Mouse (Mus musculus): Measurements from ENCODE around the gene Tfdp2. TPM values are rescaled to one million over a fixed set of nuclear protein-coding genes. Genes with fewer than 3 reads are reported as not detected.

The Tfdp2 gene
- polyA plus RNA-seq, 1 experiment from 2014 or later = 64.9 TPM

DNA sequence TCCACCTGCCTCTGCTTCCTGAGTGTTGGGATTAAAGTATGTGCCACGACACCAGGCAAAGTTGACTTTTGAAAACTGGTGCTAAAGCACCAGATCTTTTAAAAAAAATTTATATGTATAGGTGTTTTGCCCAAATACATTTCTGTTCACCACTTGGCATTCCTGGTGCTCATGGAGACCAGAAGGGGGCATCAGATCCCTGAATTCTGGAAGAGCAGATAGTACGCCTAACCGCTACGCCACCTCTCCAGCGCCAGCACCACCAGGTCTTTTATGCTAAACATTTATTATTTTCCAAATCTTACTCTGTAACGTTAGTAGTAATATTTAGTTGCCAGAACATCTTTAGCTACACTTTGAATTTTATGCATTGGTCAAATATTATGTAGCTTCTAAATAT lies 65.9 kb downstream of the Tfdp2 start:
- no peaks in the 10 kb centered on the region for H3K27me3 ChIP-seq (ENCODE audit: control insufficient read depth, insufficient read depth, low read length)
- no peak overlapping the region for H3K9ac ChIP-seq (ENCODE audit: low read length)
- DNase-seq (ENCODE audit: low spot score) (no peak), ATAC-seq (ENCODE audit: insufficient read depth, low FRiP score, low TSS enrichment) (no peak)
- 93% methylated on average over 6 of the region's 6 CpGs for WGBS
- no peaks in the 10 kb centered on the region for H3K36me3 ChIP-seq (ENCODE audit: control insufficient read depth, insufficient read depth, low read length)
- H3K9me3 ChIP-seq (ENCODE audit: control insufficient read depth, low read length) = no peaks in the 10 kb centered on the region
- no peak overlapping the region for H3K27ac ChIP-seq (ENCODE audit: low read depth, low read length)
- no peak overlapping the region for H3K4me3 ChIP-seq (ENCODE audit: low read depth, low read length)
- H3K4me2 ChIP-seq (ENCODE audit: low read depth) = no peak overlapping the region
- no peaks in the 10 kb centered on the region; the same call in 1 of the 2 replicates for H3K4me1 ChIP-seq (ENCODE audit: control insufficient read depth, insufficient read depth, low read length)

- Histone ChIP-seq H3K27ac (ENCODE audit: low read depth, low read length) (no peak overlapping the region), H3K4me2 (ENCODE audit: low read depth) (no peak overlapping the region), H3K4me3 (ENCODE audit: low read depth, low read length) (no peak overlapping the region), H3K9me3 (ENCODE audit: control insufficient read depth, low read length) (no peaks in the 10 kb centered on the region), H3K27me3 (ENCODE audit: control insufficient read depth, insufficient read depth, low read length) (no peaks in the 10 kb centered on the region), H3K36me3 (ENCODE audit: control insufficient read depth, insufficient read depth, low read length) (no peaks in the 10 kb centered on the region), H3K9ac (ENCODE audit: low read length) (no peak overlapping the region), H3K4me1 (ENCODE audit: control insufficient read depth, insufficient read depth, low read length) (no peaks in the 10 kb centered on the region)
- WGBS = 91% methylated on average over 6 of the region's 6 CpGs
- no peak for ATAC-seq (ENCODE audit: insufficient read depth, low FRiP score, low TSS enrichment)
- DNase-seq (ENCODE audit: low spot score) = no peak
Measured at GRCm38 (mm10) chr9:96266793-96267558, 70.9 kb downstream of the Tfdp2 start.

- 76% methylated on average over 1 of the region's 1 CpGs for WGBS
- H3K9ac ChIP-seq (ENCODE audit: low read length) = no peak overlapping the region
- ATAC-seq (ENCODE audit: insufficient read depth, low FRiP score, low TSS enrichment) (no peak), DNase-seq (ENCODE audit: low spot score) (no peak)
- H3K4me3 ChIP-seq (ENCODE audit: low read depth, low read length) = no peak overlapping the region
- H3K4me2 ChIP-seq (ENCODE audit: low read depth) = no peak overlapping the region
- no peaks in the 10 kb centered on the region for H3K36me3 ChIP-seq (ENCODE audit: control insufficient read depth, insufficient read depth, low read length)
- H3K27ac ChIP-seq (ENCODE audit: low read depth, low read length) = no peak overlapping the region
- H3K4me1 ChIP-seq (ENCODE audit: control insufficient read depth, insufficient read depth, low read length) = no peaks in the 10 kb centered on the region
- no peaks in the 10 kb centered on the region for H3K27me3 ChIP-seq (ENCODE audit: control insufficient read depth, insufficient read depth, low read length)
- no peaks in the 10 kb centered on the region for H3K9me3 ChIP-seq (ENCODE audit: control insufficient read depth, low read length)
Measured at GRCm38 (mm10) chr9:96267559-96267948, 71.5 kb downstream of the Tfdp2 start.

GRCm38 (mm10) chr9:96269726-96270125 lies 73.7 kb downstream of the Tfdp2 start:
- H3K27ac ChIP-seq (ENCODE audit: low read depth, low read length) = no peak overlapping the region
- H3K27me3 ChIP-seq (ENCODE audit: control insufficient read depth, insufficient read depth, low read length) = no peaks in the 10 kb centered on the region
- no peak for ATAC-seq (ENCODE audit: insufficient read depth, low FRiP score, low TSS enrichment)
- H3K4me1 ChIP-seq (ENCODE audit: control insufficient read depth, insufficient read depth, low read length) = no peaks in the 10 kb centered on the region
- H3K9ac ChIP-seq (ENCODE audit: low read length) = no peak overlapping the region
- DNase-seq (ENCODE audit: low spot score) = no peak
- H3K4me2 ChIP-seq (ENCODE audit: low read depth) = no peak overlapping the region
- no peak overlapping the region for H3K4me3 ChIP-seq (ENCODE audit: low read depth, low read length)
- H3K36me3 ChIP-seq (ENCODE audit: control insufficient read depth, insufficient read depth, low read length) = no peaks in the 10 kb centered on the region
- 95% methylated on average over 2 of the region's 2 CpGs for WGBS
- no peaks in the 10 kb centered on the region for H3K9me3 ChIP-seq (ENCODE audit: control insufficient read depth, low read length)

DNA sequence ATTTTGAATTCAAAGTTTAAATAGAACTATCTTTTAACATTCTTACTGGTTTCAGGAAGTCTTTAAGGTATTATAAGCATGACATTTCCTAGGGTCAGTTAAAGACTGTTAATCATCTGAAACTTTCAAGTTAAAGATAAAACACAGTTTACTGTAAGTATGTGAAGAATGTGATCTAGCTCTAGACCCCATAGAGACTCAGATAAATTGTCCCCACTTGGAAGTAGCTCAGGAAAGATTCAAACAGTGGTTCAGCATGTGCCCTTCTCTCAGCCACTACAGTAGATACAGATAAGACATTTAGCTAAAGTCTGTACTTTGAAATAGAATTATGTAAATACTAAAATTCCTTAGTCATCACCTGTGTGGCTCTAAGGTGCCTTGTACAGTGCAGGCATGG lies 79.5 kb downstream of the Tfdp2 start:
- H3K9me3 ChIP-seq (ENCODE audit: control insufficient read depth, low read length) = no peaks in the 10 kb centered on the region
- no peaks in the 10 kb centered on the region for H3K27me3 ChIP-seq (ENCODE audit: control insufficient read depth, insufficient read depth, low read length)
- ATAC-seq (ENCODE audit: insufficient read depth, low FRiP score, low TSS enrichment) (no peak), DNase-seq (ENCODE audit: low spot score) (no peak)
- no peaks in the 10 kb centered on the region for H3K36me3 ChIP-seq (ENCODE audit: control insufficient read depth, insufficient read depth, low read length)
- H3K9ac ChIP-seq (ENCODE audit: low read length) = no peak overlapping the region
- H3K27ac ChIP-seq (ENCODE audit: low read depth, low read length) = no peak overlapping the region
- no peak overlapping the region for H3K4me2 ChIP-seq (ENCODE audit: low read depth)
- no peak overlapping the region for H3K4me3 ChIP-seq (ENCODE audit: low read depth, low read length)
- H3K4me1 ChIP-seq (ENCODE audit: control insufficient read depth, insufficient read depth, low read length) = no peaks in the 10 kb centered on the region

GRCm38 (mm10) chr9:96281497-96281896 lies 85.4 kb downstream of the Tfdp2 start:
- H3K9ac ChIP-seq (ENCODE audit: low read length) = no peak overlapping the region
- no peak overlapping the region for H3K4me3 ChIP-seq (ENCODE audit: low read depth, low read length)
- H3K27me3 ChIP-seq (ENCODE audit: control insufficient read depth, insufficient read depth, low read length) = no peaks in the 10 kb centered on the region
- no peaks in the 10 kb centered on the region for H3K9me3 ChIP-seq (ENCODE audit: control insufficient read depth, low read length)
- ATAC-seq (ENCODE audit: insufficient read depth, low FRiP score, low TSS enrichment) (no peak), DNase-seq (ENCODE audit: low spot score) (no peak)
- no peaks in the 10 kb centered on the region for H3K36me3 ChIP-seq (ENCODE audit: control insufficient read depth, insufficient read depth, low read length)
- H3K4me2 ChIP-seq (ENCODE audit: low read depth) = no peak overlapping the region
- H3K27ac ChIP-seq (ENCODE audit: low read depth, low read length) = no peak overlapping the region
- WGBS = 76% methylated on average over 3 of the region's 3 CpGs
- no peaks in the 10 kb centered on the region for H3K4me1 ChIP-seq (ENCODE audit: control insufficient read depth, insufficient read depth, low read length)

DNA sequence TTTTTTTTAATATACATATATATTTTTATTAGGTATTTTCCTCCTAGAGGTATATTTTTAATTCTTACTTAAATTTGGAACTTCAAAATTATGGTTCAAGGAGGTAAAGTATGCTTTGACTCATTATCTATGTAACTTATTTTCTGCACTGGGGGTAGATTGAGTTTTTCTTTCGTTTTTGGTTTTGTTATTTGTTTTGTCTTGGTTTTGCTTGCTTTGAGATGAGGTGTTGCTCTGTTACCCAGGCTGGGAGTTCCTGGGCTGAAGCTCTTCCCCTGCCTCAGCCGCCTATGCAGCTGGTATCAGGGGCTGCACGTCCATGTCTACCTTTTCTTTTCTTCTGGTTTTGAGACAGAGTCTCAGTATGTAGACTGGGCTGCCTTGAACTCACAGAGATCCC lies 86.0 kb downstream of the Tfdp2 start:
- no peak overlapping the region for H3K4me2 ChIP-seq (ENCODE audit: low read depth)
- no peaks in the 10 kb centered on the region for H3K4me1 ChIP-seq (ENCODE audit: control insufficient read depth, insufficient read depth, low read length)
- no peak overlapping the region for H3K4me3 ChIP-seq (ENCODE audit: low read depth, low read length)
- ATAC-seq (ENCODE audit: insufficient read depth, low FRiP score, low TSS enrichment) (no peak), DNase-seq (ENCODE audit: low spot score) (no peak)
- H3K36me3 ChIP-seq (ENCODE audit: control insufficient read depth, insufficient read depth, low read length) = no peaks in the 10 kb centered on the region
- WGBS = 89% methylated on average over 3 of the region's 3 CpGs
- no peak overlapping the region for H3K9ac ChIP-seq (ENCODE audit: low read length)
- no peaks in the 10 kb centered on the region for H3K27me3 ChIP-seq (ENCODE audit: control insufficient read depth, insufficient read depth, low read length)
- no peaks in the 10 kb centered on the region for H3K9me3 ChIP-seq (ENCODE audit: control insufficient read depth, low read length)
- H3K27ac ChIP-seq (ENCODE audit: low read depth, low read length) = no peak overlapping the region

- no peak overlapping the region for H3K9ac ChIP-seq (ENCODE audit: low read length)
- ATAC-seq (ENCODE audit: insufficient read depth, low FRiP score, low TSS enrichment) (no peak), DNase-seq (ENCODE audit: low spot score) (no peak)
- H3K4me2 ChIP-seq (ENCODE audit: low read depth) = no peak overlapping the region
- no peaks in the 10 kb centered on the region for H3K4me1 ChIP-seq (ENCODE audit: control insufficient read depth, insufficient read depth, low read length)
- no peaks in the 10 kb centered on the region for H3K9me3 ChIP-seq (ENCODE audit: control insufficient read depth, low read length)
- no peak overlapping the region for H3K27ac ChIP-seq (ENCODE audit: low read depth, low read length)
- H3K27me3 ChIP-seq (ENCODE audit: control insufficient read depth, insufficient read depth, low read length) = no peaks in the 10 kb centered on the region
- no peak overlapping the region for H3K4me3 ChIP-seq (ENCODE audit: low read depth, low read length)
- H3K36me3 ChIP-seq (ENCODE audit: control insufficient read depth, insufficient read depth, low read length) = no peaks in the 10 kb centered on the region
- WGBS = 58% methylated on average over 1 of the region's 1 CpGs
Measured at GRCm38 (mm10) chr9:96284916-96285315, 88.8 kb downstream of the Tfdp2 start.

DNA sequence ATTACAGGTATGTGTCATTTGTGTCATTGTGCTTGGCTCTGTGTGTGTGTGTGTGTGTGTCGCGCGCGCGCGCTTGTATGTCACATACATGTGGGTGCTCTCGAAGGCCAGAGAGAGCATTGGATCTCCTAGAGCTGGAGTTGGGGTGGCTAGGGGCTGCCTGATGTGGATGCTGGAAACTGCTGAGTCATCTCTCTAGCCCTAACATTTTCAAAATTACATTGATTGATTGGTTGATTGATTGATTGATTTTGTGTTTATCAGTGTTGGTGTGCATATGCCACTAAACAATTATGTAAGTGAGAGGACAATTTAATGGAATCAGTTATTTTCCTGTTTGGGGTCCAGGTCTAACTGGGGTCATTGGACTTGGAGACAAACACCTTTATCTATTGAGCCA lies 96.1 kb downstream of the Tfdp2 start:
- Histone ChIP-seq H3K9ac (ENCODE audit: low read length) (no peak overlapping the region), H3K27ac (ENCODE audit: low read depth, low read length) (no peak overlapping the region), H3K4me2 (ENCODE audit: low read depth) (no peak overlapping the region), H3K9me3 (ENCODE audit: control insufficient read depth, low read length) (no peaks in the 10 kb centered on the region), H3K36me3 (ENCODE audit: control insufficient read depth, insufficient read depth, low read length) (0 out of 2 replicates have a peak, but pooled peaks cover 3% of the 10 kb centered on the region), H3K27me3 (ENCODE audit: control insufficient read depth, insufficient read depth, low read length) (no peaks in the 10 kb centered on the region), H3K4me3 (ENCODE audit: low read depth, low read length) (no peak overlapping the region), H3K4me1 (ENCODE audit: control insufficient read depth, insufficient read depth, low read length) (no peaks in the 10 kb centered on the region)
- WGBS = 99% methylated on average over 7 of the region's 7 CpGs
- ATAC-seq (ENCODE audit: insufficient read depth, low FRiP score, low TSS enrichment) (no peak), DNase-seq (ENCODE audit: low spot score) (no peak)
